In the genomic region with DNA sequence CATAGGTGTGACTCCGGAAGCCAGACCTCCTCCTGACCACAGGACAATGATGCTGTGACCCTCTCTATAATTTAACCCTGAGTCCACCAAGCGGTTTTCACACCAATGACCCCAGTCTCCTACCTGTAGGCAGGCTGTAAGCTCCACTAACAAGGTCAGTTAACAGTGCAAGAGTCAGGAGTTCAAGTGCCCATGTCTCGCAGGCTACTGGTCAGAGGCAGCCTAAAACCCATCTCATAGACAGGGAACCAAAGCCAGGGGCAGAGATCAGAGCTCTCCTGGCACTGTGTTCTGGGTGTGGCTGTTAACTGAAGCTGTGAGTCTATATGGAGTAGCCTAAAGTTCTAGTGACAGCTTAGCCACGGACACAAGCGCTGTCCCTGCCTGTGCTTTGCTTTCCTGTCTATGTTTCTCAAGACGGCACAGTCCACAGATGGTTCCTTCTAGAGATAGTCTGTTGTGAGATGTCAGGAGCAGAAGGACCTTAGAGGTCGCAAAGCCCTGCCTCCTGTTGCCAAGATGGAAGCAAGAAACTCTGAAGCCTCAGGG, we compare ENCODE assay signal across 16 mouse cellular contexts. TPM values are rescaled to one million over a fixed set of nuclear protein-coding genes. Genes with fewer than 3 reads are reported as not detected.
A peak's percentile ranks its signal among the peaks of the same experiment; 100 is the strongest.
DNase-seq lines count a peak whose midpoint lies in the region; ATAC-seq and TF ChIP-seq lines count a peak whose summit lies in the region.
"Had no signal": no experiment of that assay in that cellular context is flagged by ENCODE, and none has a peak within 500 bp of the region (broad histone marks: within the 10 kb centered on the region; RNA-seq: fewer than 3 reads in every experiment).

No protein-coding gene starts in this region.

- no peaks in the 10 kb centered on the region for H3K79me2 ChIP-seq in heart, adult 2 months (replicated peaks; ENCODE audit: control insufficient read depth, insufficient read depth, low read length)

- no peak overlapping the region for H3K27ac ChIP-seq in heart, adult 2 months
- no peak overlapping the region for H3K27ac ChIP-seq in heart, embryonic 11.5 days (ENCODE audit: low read depth, low read length)
- no peak overlapping the region for H3K27ac ChIP-seq in hindbrain, embryonic 14.5 days
- H3K27ac ChIP-seq: forebrain, embryonic 10.5 days; hindbrain, embryonic 13.5 days; kidney, embryonic 15.5 days; stomach, embryonic 15.5 days had no signal

- peak; percentile 47; the same call in 1 of the 2 replicates for TF ChIP-seq POLR2A in heart, adult 2 months (IDR thresholded peaks at IDR 0.05; ENCODE audit: insufficient read depth, low read depth, low read length)

- H3K4me3 ChIP-seq in heart, adult 2 months: no peak overlapping the region
- H3K4me3 ChIP-seq in heart, embryonic 11.5 days (ENCODE audit: low read depth, low read length): no peak overlapping the region
- H3K4me3 ChIP-seq in hindbrain, embryonic 14.5 days (replicated peaks; ENCODE audit: low read length): no peak overlapping the region
- H3K4me3 ChIP-seq: forebrain, embryonic 10.5 days; hindbrain, embryonic 13.5 days; kidney, embryonic 15.5 days; stomach, embryonic 15.5 days had no signal

- no peak for TF ChIP-seq CTCF in heart, adult 2 months (IDR thresholded peaks at IDR 0.05)

- no peaks in the 10 kb centered on the region for H3K36me3 ChIP-seq in heart, adult 2 months (ENCODE audit: control insufficient read depth, insufficient read depth, low read length)
- peaks cover 17% of the 10 kb centered on the region for H3K36me3 ChIP-seq in heart, embryonic 11.5 days (ENCODE audit: control insufficient read depth, insufficient read depth, low read length)
- H3K36me3 ChIP-seq in hindbrain, embryonic 14.5 days (replicated peaks; ENCODE audit: control insufficient read depth, insufficient read depth): no peaks in the 10 kb centered on the region

- WGBS in heart, adult 2 months: 49% methylated on average over 7 of the region's 7 CpGs
- WGBS in heart, embryonic 11.5 days (ENCODE audit: insufficient replicate concordance): 75% methylated on average over 7 of the region's 7 CpGs
- WGBS in hindbrain, embryonic 14.5 days: 88% methylated on average over 7 of the region's 7 CpGs

- no peak overlapping the region for H3K9ac ChIP-seq in heart, adult 2 months (ENCODE audit: low read depth, low read length)
- no peak overlapping the region for H3K9ac ChIP-seq in heart, embryonic 11.5 days (ENCODE audit: low read depth, low read length)
- H3K9ac ChIP-seq in hindbrain, embryonic 14.5 days: no peak overlapping the region
- H3K9ac ChIP-seq: hindbrain, embryonic 13.5 days; kidney, embryonic 15.5 days; stomach, embryonic 15.5 days had no signal

- ATAC-seq in heart, embryonic 11.5 days (replicated peaks; ENCODE audit: insufficient number of reproducible peaks, low FRiP score, low TSS enrichment): no peak
- peak; percentile 10 for ATAC-seq in CD4-positive, CD25-positive, alpha-beta regulatory T cell, adult 4 months
- peak; percentile 10; the same call in 1 of the 2 replicates for ATAC-seq in granulocyte monocyte progenitor cell, adult 5-6 weeks (replicated peaks; ENCODE audit: poor library complexity, severe bottlenecking)
- peak; percentile 11; the same call in 1 of the 2 replicates for ATAC-seq in megakaryocyte-erythroid progenitor cell, adult 5-6 weeks (replicated peaks; ENCODE audit: low FRiP score, low TSS enrichment, poor library complexity, severe bottlenecking)
- ATAC-seq in hindbrain, embryonic 14.5 days (ENCODE audit: low FRiP score): no peak

- TF ChIP-seq EP300 in heart, adult 2 months (IDR thresholded peaks at IDR 0.05; ENCODE audit: insufficient read depth, low read depth, low read length): no peak

- DNase-seq in heart, adult 2 months: no peak
- no peak for DNase-seq in hindbrain, embryonic 14.5 days (ENCODE audit: low spot score)
- no peak for DNase-seq in layer of hippocampus, postnatal 10 days (ENCODE audit: low spot score in 2 of 2)
- no peak for DNase-seq in natural killer cell, adult 2 months (ENCODE audit: low spot score in 2 of 2)
- DNase-seq: cerebellum, adult 2 months had no signal

- intact Hi-C loops in heart, adult 2 months (cut with DNase I): no loop called here

- peaks cover 2% of the 10 kb centered on the region; the same call in 1 of the 2 replicates for H3K4me1 ChIP-seq in heart, adult 2 months (ENCODE audit: control insufficient read depth, insufficient read depth, low read length)
- H3K4me1 ChIP-seq in heart, embryonic 11.5 days (ENCODE audit: control insufficient read depth, insufficient read depth, low read length): no peaks in the 10 kb centered on the region; the same call in 1 of the 2 replicates
- H3K4me1 ChIP-seq in hindbrain, embryonic 14.5 days (replicated peaks; ENCODE audit: control insufficient read depth, insufficient read depth, low read length): no peaks in the 10 kb centered on the region
- H3K4me1 ChIP-seq: hindbrain, embryonic 13.5 days had no signal

- no peak overlapping the region for H3K4me2 ChIP-seq in heart, embryonic 11.5 days
- no peak overlapping the region for H3K4me2 ChIP-seq in hindbrain, embryonic 14.5 days (replicated peaks)
- H3K4me2 ChIP-seq: hindbrain, embryonic 13.5 days; kidney, embryonic 15.5 days; stomach, embryonic 15.5 days had no signal

- no peaks in the 10 kb centered on the region for H3K9me3 ChIP-seq in heart, embryonic 11.5 days (replicated peaks; ENCODE audit: control insufficient read depth, low read length)
- H3K9me3 ChIP-seq in hindbrain, embryonic 14.5 days (ENCODE audit: control insufficient read depth, low read length): no peaks in the 10 kb centered on the region
- H3K9me3 ChIP-seq: forebrain, embryonic 10.5 days; hindbrain, embryonic 13.5 days; kidney, embryonic 15.5 days; stomach, embryonic 15.5 days had no signal

- no peaks in the 10 kb centered on the region for H3K27me3 ChIP-seq in heart, adult 2 months (ENCODE audit: control insufficient read depth, insufficient read depth, low read length)
- H3K27me3 ChIP-seq in heart, embryonic 11.5 days (ENCODE audit: control insufficient read depth, insufficient read depth, low read length): no peaks in the 10 kb centered on the region
- H3K27me3 ChIP-seq in hindbrain, embryonic 14.5 days (ENCODE audit: control insufficient read depth, insufficient read depth, low read length): no peaks in the 10 kb centered on the region
- H3K27me3 ChIP-seq: hindbrain, embryonic 13.5 days; kidney, embryonic 15.5 days; stomach, embryonic 15.5 days had no signal

RNA-seq across cellular contexts. Expression of a gene that starts 9.3 kb away (rescaled TPM):
- total RNA-seq in heart, adult 2 months (2021): 100 to 1,000 TPM; 245 to 496 TPM
- 109 and 193 TPM in 2 replicates for polyA plus RNA-seq in heart, adult 2 months (2012; rRNA removed)
- 216 and 245 TPM in 2 replicates for polyA plus RNA-seq in heart, embryonic 11.5 days (2014; fragmentation: Nextera tagmentation; extraction: Ambion mirVana)
- polyA plus RNA-seq in CD4-positive, CD25-positive, alpha-beta regulatory T cell, adult 4 months (2017; shearing (Covaris generic)): 1,000 to 10,000 TPM; 1,055 to 1,337 TPM
- 413 and 551 TPM in 2 replicates for total RNA-seq in granulocyte monocyte progenitor cell, adult 5-6 weeks (2014; fragmentation: Nextera tagmentation)
- 97.5 and 99.2 TPM in 2 replicates for total RNA-seq in granulocyte monocyte progenitor cell, adult 5-6 weeks (2017)
- 705 and 713 TPM in 2 replicates for total RNA-seq in megakaryocyte-erythroid progenitor cell, adult 5-6 weeks (2014; fragmentation: Nextera tagmentation)
- total RNA-seq in megakaryocyte-erythroid progenitor cell, adult 5-6 weeks (2017): 103 and 164 TPM in 2 replicates
- polyA plus RNA-seq in hindbrain, embryonic 14.5 days (2014; fragmentation: Nextera tagmentation; extraction: Ambion mirVana): 73.5 and 77.2 TPM in 2 replicates
- total RNA-seq in layer of hippocampus, postnatal 10 days (2021): 10 to 100 TPM; 58.2 to 66.6 TPM

RNA-seq across cellular contexts. Expression of a gene that starts 12.3 kb away (rescaled TPM):
- total RNA-seq in heart, adult 2 months (2021): not detected
- 0.32 and 1.2 TPM in 2 replicates for polyA plus RNA-seq in heart, adult 2 months (2012; rRNA removed)
- polyA plus RNA-seq in heart, embryonic 11.5 days (2014; fragmentation: Nextera tagmentation; extraction: Ambion mirVana): 0.19 and 0.21 TPM in 2 replicates
- 10 to 100 TPM; 20.0 to 20.3 TPM for polyA plus RNA-seq in CD4-positive, CD25-positive, alpha-beta regulatory T cell, adult 4 months (2017; shearing (Covaris generic))
- not detected in 2 replicates for total RNA-seq in granulocyte monocyte progenitor cell, adult 5-6 weeks (2014; fragmentation: Nextera tagmentation)
- total RNA-seq in granulocyte monocyte progenitor cell, adult 5-6 weeks (2017): not detected in 2 replicates
- total RNA-seq in megakaryocyte-erythroid progenitor cell, adult 5-6 weeks (2014; fragmentation: Nextera tagmentation): not detected in 2 replicates
- total RNA-seq in megakaryocyte-erythroid progenitor cell, adult 5-6 weeks (2017): 0.05 and 1.8 TPM in 2 replicates
- polyA plus RNA-seq in hindbrain, embryonic 14.5 days (2014; fragmentation: Nextera tagmentation; extraction: Ambion mirVana): 6.6 and 10.8 TPM in 2 replicates
- under 1 TPM; 0.50 to 0.87 TPM for total RNA-seq in layer of hippocampus, postnatal 10 days (2021)
- total RNA-seq: gastrocnemius, adult 18-20 months had no signal
- polyA plus RNA-seq: heart, embryonic 14.5 days had no signal

RNA-seq across cellular contexts. Expression of a gene that starts 29.7 kb away (rescaled TPM):
- 10 to 100 TPM; 33.7 to 39.4 TPM for total RNA-seq in heart, adult 2 months (2021)
- 39.0 and 39.1 TPM in 2 replicates for polyA plus RNA-seq in heart, adult 2 months (2012; rRNA removed)
- not detected in 2 replicates for polyA plus RNA-seq in heart, embryonic 11.5 days (2014; fragmentation: Nextera tagmentation; extraction: Ambion mirVana)
- not detected for polyA plus RNA-seq in CD4-positive, CD25-positive, alpha-beta regulatory T cell, adult 4 months (2017; shearing (Covaris generic))
- not detected in 2 replicates for total RNA-seq in granulocyte monocyte progenitor cell, adult 5-6 weeks (2014; fragmentation: Nextera tagmentation)
- not detected in 2 replicates for total RNA-seq in granulocyte monocyte progenitor cell, adult 5-6 weeks (2017)
- total RNA-seq in megakaryocyte-erythroid progenitor cell, adult 5-6 weeks (2014; fragmentation: Nextera tagmentation): not detected in 2 replicates
- total RNA-seq in megakaryocyte-erythroid progenitor cell, adult 5-6 weeks (2017): not detected in 2 replicates
- not detected in 2 replicates for polyA plus RNA-seq in hindbrain, embryonic 14.5 days (2014; fragmentation: Nextera tagmentation; extraction: Ambion mirVana)
- 1 to 10 TPM in 1 of 2 experiments, under 1 TPM in 1; 0.65 to 1.3 TPM for total RNA-seq in layer of hippocampus, postnatal 10 days (2021)
- polyA plus RNA-seq: forebrain, embryonic 10.5 days; hindbrain, embryonic 13.5 days; neural tube, embryonic 11.5 days had no signal

RNA-seq across cellular contexts. Expression of a gene that starts 34.4 kb away (rescaled TPM):
- 10 to 100 TPM; 14.1 to 15.4 TPM for total RNA-seq in heart, adult 2 months (2021)
- 20.0 and 22.9 TPM in 2 replicates for polyA plus RNA-seq in heart, adult 2 months (2012; rRNA removed)
- 24.4 and 27.0 TPM in 2 replicates for polyA plus RNA-seq in heart, embryonic 11.5 days (2014; fragmentation: Nextera tagmentation; extraction: Ambion mirVana)
- 10 to 100 TPM; 22.0 to 29.5 TPM for polyA plus RNA-seq in CD4-positive, CD25-positive, alpha-beta regulatory T cell, adult 4 months (2017; shearing (Covaris generic))
- total RNA-seq in granulocyte monocyte progenitor cell, adult 5-6 weeks (2014; fragmentation: Nextera tagmentation): 5.4 and 14.1 TPM in 2 replicates
- 20.0 and 21.1 TPM in 2 replicates for total RNA-seq in granulocyte monocyte progenitor cell, adult 5-6 weeks (2017)
- total RNA-seq in megakaryocyte-erythroid progenitor cell, adult 5-6 weeks (2014; fragmentation: Nextera tagmentation): 14.2 and 20.1 TPM in 2 replicates
- 8.2 and 9.0 TPM in 2 replicates for total RNA-seq in megakaryocyte-erythroid progenitor cell, adult 5-6 weeks (2017)
- 14.8 and 16.9 TPM in 2 replicates for polyA plus RNA-seq in hindbrain, embryonic 14.5 days (2014; fragmentation: Nextera tagmentation; extraction: Ambion mirVana)
- 1 to 10 TPM; 5.9 to 6.9 TPM for total RNA-seq in layer of hippocampus, postnatal 10 days (2021)

Comparison
In these comparisons a context has a peak if more than half of its experiments do, and no peak if none do; other contexts are left out.
1. ATAC-seq: peak in CD4-positive, CD25-positive, alpha-beta regulatory T cell, adult 4 months (single experiment), granulocyte monocyte progenitor cell, adult 5-6 weeks (single experiment) and megakaryocyte-erythroid progenitor cell, adult 5-6 weeks (single experiment); none in heart, embryonic 11.5 days (single experiment) and hindbrain, embryonic 14.5 days (single experiment).
2. RNA of a gene that starts 29.7 kb away (total RNA-seq): 33.7 to 39.4 TPM in heart, adult 2 months; 0.65 to 1.3 TPM in layer of hippocampus, postnatal 10 days, not detected in granulocyte monocyte progenitor cell, adult 5-6 weeks and not detected in megakaryocyte-erythroid progenitor cell, adult 5-6 weeks; every median in the first group is over 10 times any median in the second.